Mouse (Mus musculus): Measurements from ENCODE around the gene Mpdu1.

Mpdu1 gene

GRCm38 (mm10) chr11:69692196-69692811, 29.9 kb upstream of the Mpdu1 start:
- DNase-seq (ENCODE audit: low spot score in 2 of 2) = no peak

- DNase-seq (ENCODE audit: low spot score in 2 of 2) = no peak
Observed at GRCm38 (mm10) chr11:69689891-69690290, 27.4 kb upstream of the Mpdu1 start.

- no peak for DNase-seq (ENCODE audit: low spot score in 2 of 2)
Observed at GRCm38 (mm10) chr11:69687061-69687460, 24.6 kb upstream of the Mpdu1 start.

GRCm38 (mm10) chr11:69686377-69686776, 23.9 kb upstream of the Mpdu1 start:
- DNase-seq (ENCODE audit: low spot score in 2 of 2) = no peak

- DNase-seq (ENCODE audit: low spot score in 2 of 2) = no peak
Observed at GRCm38 (mm10) chr11:69685526-69686148, 23.2 kb upstream of the Mpdu1 start, which contains the start of gene Tnfsf13. TSS of gene Tnfsf13 (minus strand) at chr11:69685784.

GRCm38 (mm10) chr11:69684936-69685335, 22.5 kb upstream of the Mpdu1 start:
- DNase-seq (ENCODE audit: low spot score in 2 of 2) = no peak

- no peak for DNase-seq (ENCODE audit: low spot score in 2 of 2)
Observed at GRCm38 (mm10) chr11:69684128-69684745, 21.8 kb upstream of the Mpdu1 start.

- no peak for DNase-seq (ENCODE audit: low spot score in 2 of 2)
Observed at GRCm38 (mm10) chr11:69683576-69683975, 21.1 kb upstream of the Mpdu1 start.

GRCm38 (mm10) chr11:69682840-69683533, 20.5 kb upstream of the Mpdu1 start:
- DNase-seq (ENCODE audit: low spot score in 2 of 2) = peak; percentile 79 to 85

GRCm38 (mm10) chr11:69682209-69682839, 19.9 kb upstream of the Mpdu1 start:
- no peak for DNase-seq (ENCODE audit: low spot score in 2 of 2)

- peak; percentile 87 to 95 for DNase-seq (ENCODE audit: low spot score in 2 of 2)
Observed at GRCm38 (mm10) chr11:69681314-69682208, 19.1 kb upstream of the Mpdu1 start, which contains the start of gene Senp3. TSS of gene Senp3 (minus strand) at chr11:69682084.

GRCm38 (mm10) chr11:69680136-69680855, 17.9 kb upstream of the Mpdu1 start:
- no peak for DNase-seq (ENCODE audit: low spot score in 2 of 2)

- DNase-seq (ENCODE audit: low spot score in 2 of 2) = no peak
Observed at GRCm38 (mm10) chr11:69679144-69679543, 16.7 kb upstream of the Mpdu1 start.

- peak; percentile 100 for DNase-seq (ENCODE audit: low spot score in 2 of 2)
Observed at GRCm38 (mm10) chr11:69672211-69672706, 9.8 kb upstream of the Mpdu1 start, which contains the start of gene Eif4a1. TSS of gene Eif4a1 (minus strand) at chr11:69672423.

GRCm38 (mm10) chr11:69671726-69672124, 9.3 kb upstream of the Mpdu1 start:
- no peak for DNase-seq (ENCODE audit: low spot score in 2 of 2)

GRCm38 (mm10) chr11:69670786-69671725, 8.6 kb upstream of the Mpdu1 start:
- DNase-seq (ENCODE audit: low spot score in 2 of 2) = peak; percentile 74 to 79

- no peak for DNase-seq (ENCODE audit: low spot score in 2 of 2)
Observed at GRCm38 (mm10) chr11:69666665-69667005, 4.2 kb upstream of the Mpdu1 start.

- DNase-seq (ENCODE audit: low spot score in 2 of 2) = peak in 1 of 2 experiments; percentile 43
Observed at GRCm38 (mm10) chr11:69665961-69666664, 3.7 kb upstream of the Mpdu1 start, which contains the start of gene Cd68. TSS of gene Cd68 (minus strand) at chr11:69666153.
